Mouse (Mus musculus) liver, embryonic 16.5 days (tissue): ENCODE measurements around the gene Gm128. TPM values are rescaled to one million over a fixed set of nuclear protein-coding genes. Genes with fewer than 3 reads are reported as not detected.

Experiments
- ATAC-seq: fragments of 200-750 bp; cut with Nextera tagmentation; 2 replicates; pipeline ENCODE4 v1.8.0; 2017; ENCODE audit warnings: low read depth, mild to moderate bottlenecking, moderate number of reproducible peaks, moderate library complexity
- H3K27ac ChIP-seq: fragments of 300-500 bp; sonication (generic); 2 replicates; pipeline ENCODE4 v1.5.1; 2014; ENCODE audit warnings: mild to moderate bottlenecking, low read length
- H3K27me3 ChIP-seq: fragments of 300-500 bp; sonication (generic); 2 replicates; pipeline ENCODE4 v1.6.1; 2014; ENCODE audit warnings: low read depth, low read length, mixed read lengths; ENCODE audit not compliant: control insufficient read depth, insufficient read depth
- H3K36me3 ChIP-seq: fragments of 300-500 bp; sonication (generic); 2 replicates; pipeline ENCODE4 v1.6.1; 2014; ENCODE audit warnings: mild to moderate bottlenecking; ENCODE audit not compliant: control insufficient read depth, insufficient read depth
- H3K4me1 ChIP-seq: fragments of 300-500 bp; sonication (generic); 2 replicates; pipeline ENCODE4 v1.6.1; 2014; ENCODE audit warnings: low read depth, low read length, mixed read lengths; ENCODE audit not compliant: control insufficient read depth
- H3K4me2 ChIP-seq: fragments of 300-500 bp; sonication (generic); 2 replicates; pipeline ENCODE4 v1.6.1; 2014; ENCODE audit warnings: low read depth, low read length, mixed read lengths
- H3K4me3 ChIP-seq: fragments of 300-500 bp; sonication (generic); 2 replicates; pipeline ENCODE4 v1.5.1; 2014; ENCODE audit warnings: low read depth, mild to moderate bottlenecking, low read length
- H3K9ac ChIP-seq: fragments of 300-500 bp; sonication (generic); 2 replicates; pipeline ENCODE4 v1.6.1; 2014; ENCODE audit warnings: low read depth, low read length
- H3K9me3 ChIP-seq: fragments of 300-500 bp; sonication (generic); replicated peaks from 2 replicates; pipeline ENCODE4 v1.6.1; 2016; ENCODE audit warnings: low read length; ENCODE audit not compliant: control insufficient read depth
- WGBS: fragments of 180-500 bp; shearing (Covaris S2); extraction: QIAGEN DNeasy Blood & Tissue Kit; methylation state at CpG from one replicate; pipeline ENCODE4 v1.1.7; 2014; ENCODE audit not compliant: insufficient replicate concordance; 5-methylcytosine and 5-hydroxymethylcytosine counted together
- polyA plus RNA-seq: library from polyadenylated mRNA; unstranded; fragments of >200 nt; fragmentation: Nextera tagmentation; extraction: Ambion mirVana; gene quantifications from 2 replicates; pipeline ENCODE4 v1.2.1, GENCODE M21; 2015

Gm128 gene
- polyA plus RNA-seq, 1 experiment from 2014 or later, result 0.07 TPM

DNA sequence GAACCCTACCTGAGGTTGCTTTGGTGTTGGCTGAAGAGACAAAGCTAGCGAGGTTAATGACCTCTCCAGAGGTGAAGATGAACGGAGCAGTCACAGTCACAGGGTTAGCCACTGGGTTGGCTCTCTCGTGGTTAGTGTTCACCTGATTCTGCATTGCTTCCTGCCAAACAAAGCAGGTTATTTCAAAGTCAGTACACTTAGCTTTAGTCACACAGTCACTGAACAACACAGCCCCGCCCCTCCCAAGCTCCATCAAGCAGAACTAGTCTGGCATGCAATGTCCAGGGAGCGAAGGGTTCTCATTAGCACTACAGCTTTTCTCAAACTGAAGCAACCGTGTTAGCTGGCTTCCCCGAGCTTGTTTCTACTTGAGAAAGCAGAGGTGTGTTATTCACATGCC lies 41.3 kb downstream of the Gm128 start:
- H3K4me1 ChIP-seq, result no peaks in the 10 kb centered on the region
- H3K36me3 ChIP-seq, result peaks cover 78% of the 10 kb centered on the region
- no peak overlapping the region for H3K4me2 ChIP-seq
- H3K27me3 ChIP-seq, result no peaks in the 10 kb centered on the region
- H3K27ac ChIP-seq, result no peak overlapping the region
- H3K9ac ChIP-seq, result no peak overlapping the region
- H3K9me3 ChIP-seq, result no peaks in the 10 kb centered on the region
- ATAC-seq, result no peak
- 87% methylated on average over 7 of the region's 7 CpGs for WGBS
- no peak overlapping the region for H3K4me3 ChIP-seq

DNA sequence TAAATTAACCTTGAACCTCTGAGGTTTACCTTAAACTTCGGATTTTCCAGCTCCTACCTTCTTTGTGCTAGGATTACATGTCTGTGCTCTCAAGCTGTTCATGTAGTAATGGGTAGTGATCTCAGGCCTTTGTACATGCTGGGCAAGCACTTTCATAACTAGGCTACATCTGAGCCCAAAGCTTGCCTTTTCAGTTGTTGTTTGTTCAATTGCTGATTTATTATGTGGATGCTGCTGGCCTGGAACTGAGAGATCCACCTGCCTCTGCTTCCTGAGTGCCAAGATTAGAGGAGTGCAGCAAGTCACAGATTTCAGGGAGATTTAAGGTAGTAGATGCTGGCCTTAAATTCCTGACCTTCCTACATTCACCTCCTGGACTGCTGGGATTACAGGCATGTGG lies 42.3 kb downstream of the Gm128 start:
- no peaks in the 10 kb centered on the region for H3K9me3 ChIP-seq
- H3K4me3 ChIP-seq, result no peak overlapping the region
- no peak overlapping the region for H3K27ac ChIP-seq
- H3K4me2 ChIP-seq, result no peak overlapping the region
- no peak for ATAC-seq
- H3K27me3 ChIP-seq, result no peaks in the 10 kb centered on the region
- no peak overlapping the region for H3K9ac ChIP-seq
- H3K36me3 ChIP-seq, result peaks cover 75% of the 10 kb centered on the region
- no peaks in the 10 kb centered on the region for H3K4me1 ChIP-seq
- 63% methylated on average over 1 of the region's 1 CpGs for WGBS

DNA sequence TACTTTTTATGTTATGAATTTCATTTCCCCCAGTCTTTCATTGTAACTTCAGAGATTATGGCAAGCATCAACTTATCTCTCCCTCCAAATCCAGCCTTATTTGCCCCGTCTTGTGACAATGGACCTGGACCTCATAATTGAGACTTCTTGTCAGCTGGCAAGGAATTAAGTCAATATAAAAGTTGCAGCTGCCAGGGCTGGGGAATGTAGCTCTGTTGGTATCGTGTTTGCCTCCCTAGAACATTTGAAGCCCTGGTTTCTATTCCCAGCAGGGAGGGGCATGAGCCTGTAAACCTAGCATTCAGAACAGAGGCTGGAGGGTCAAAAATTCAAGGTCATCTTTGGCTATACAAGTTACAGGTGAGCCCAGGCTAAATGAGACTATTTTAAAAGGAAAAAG lies 45.6 kb downstream of the Gm128 start:
- 80% methylated on average over 2 of the region's 2 CpGs for WGBS
- no peak overlapping the region for H3K4me3 ChIP-seq
- peaks cover 56% of the 10 kb centered on the region for H3K36me3 ChIP-seq

GRCm38 (mm10) chr3:95194721-95195135 lies 46.7 kb downstream of the Gm128 start:
- no peak for ATAC-seq
- Histone ChIP-seq H3K4me2 (no peak overlapping the region), H3K9ac (no peak overlapping the region), H3K4me1 (no peaks in the 10 kb centered on the region), H3K4me3 (no peak overlapping the region), H3K9me3 (no peaks in the 10 kb centered on the region), H3K27ac (no peak overlapping the region), H3K27me3 (no peaks in the 10 kb centered on the region), H3K36me3 (peaks cover 54% of the 10 kb centered on the region)
- 81% methylated on average over 6 of the region's 6 CpGs for WGBS

More for the DNA sequence above, 45.6 kb downstream of the Gm128 start:
- Histone ChIP-seq H3K9me3 (no peaks in the 10 kb centered on the region), H3K4me1 (no peaks in the 10 kb centered on the region), H3K27ac (no peak overlapping the region), H3K4me2 (no peak overlapping the region), H3K27me3 (no peaks in the 10 kb centered on the region), H3K9ac (no peak overlapping the region)
- no peak for ATAC-seq

Other genes with a start within 250 kb of the Gm128 start
- 6.2 and 6.8 TPM in 2 replicates for gene Zfp687, start 226.2 kb downstream of the Gm128 start, polyA plus RNA-seq
- gene Psmd4, start 199.0 kb downstream of the Gm128 start, polyA plus RNA-seq, result 146 and 154 TPM in 2 replicates
- gene Pip5k1a, start 134.7 kb downstream of the Gm128 start, polyA plus RNA-seq, result 8.5 and 8.9 TPM in 2 replicates
- 29.6 and 33.4 TPM in 2 replicates for gene Vps72, start 130.6 kb downstream of the Gm128 start, polyA plus RNA-seq
- 0.83 and 1.2 TPM in 2 replicates for gene Tmod4, start 117.1 kb downstream of the Gm128 start, polyA plus RNA-seq
- gene Scnm1, start 107.6 kb downstream of the Gm128 start, polyA plus RNA-seq, result 24.7 and 25.5 TPM in 2 replicates
- gene Lysmd1, start 107.5 kb downstream of the Gm128 start, polyA plus RNA-seq, result 7.5 and 7.8 TPM in 2 replicates
- 9.3 and 9.6 TPM in 2 replicates for gene Tnfaip8l2, start 99.2 kb downstream of the Gm128 start, polyA plus RNA-seq
- 0.19 and 0.20 TPM in 2 replicates for gene Sema6c, start 81.1 kb downstream of the Gm128 start, polyA plus RNA-seq
- gene Gabpb2, start 23.7 kb downstream of the Gm128 start, polyA plus RNA-seq, result 6.6 and 7.0 TPM in 2 replicates
- gene Cdc42se1, start 12.9 kb downstream of the Gm128 start, polyA plus RNA-seq, result 36.4 and 37.3 TPM in 2 replicates
- 1.8 and 2.0 TPM in 2 replicates for gene Mllt11, start 9.4 kb downstream of the Gm128 start, polyA plus RNA-seq
- gene Bnipl, start 9.6 kb upstream of the Gm128 start, polyA plus RNA-seq, result not detected in 2 replicates
- 21.5 and 23.2 TPM in 2 replicates for gene Mindy1, start 39.7 kb upstream of the Gm128 start, polyA plus RNA-seq
- gene Prune1, start 40.5 kb upstream of the Gm128 start, polyA plus RNA-seq, result 8.8 and 9.5 TPM in 2 replicates
- gene Anxa9, start 65.6 kb upstream of the Gm128 start, polyA plus RNA-seq, result 2.2 and 2.5 TPM in 2 replicates
- 111 and 117 TPM in 2 replicates for gene Cers2, start 73.2 kb upstream of the Gm128 start, polyA plus RNA-seq
- gene Setdb1, start 115.6 kb upstream of the Gm128 start, polyA plus RNA-seq, result 12.2 and 13.0 TPM in 2 replicates
- gene 4930558C23Rik, start 161.2 kb upstream of the Gm128 start, polyA plus RNA-seq, result not detected in 2 replicates
- gene Arnt, start 192.8 kb upstream of the Gm128 start, polyA plus RNA-seq, result 16.7 and 16.9 TPM in 2 replicates